Mouse (Mus musculus): ENCODE results near the gene Tmem132e. TPM values are rescaled to one million over a fixed set of nuclear protein-coding genes. Genes with fewer than 3 reads are reported as not detected.

The Tmem132e gene
- total RNA-seq, 2 experiments from 2014 or later, result 19.2 to 23.7 TPM

DNA sequence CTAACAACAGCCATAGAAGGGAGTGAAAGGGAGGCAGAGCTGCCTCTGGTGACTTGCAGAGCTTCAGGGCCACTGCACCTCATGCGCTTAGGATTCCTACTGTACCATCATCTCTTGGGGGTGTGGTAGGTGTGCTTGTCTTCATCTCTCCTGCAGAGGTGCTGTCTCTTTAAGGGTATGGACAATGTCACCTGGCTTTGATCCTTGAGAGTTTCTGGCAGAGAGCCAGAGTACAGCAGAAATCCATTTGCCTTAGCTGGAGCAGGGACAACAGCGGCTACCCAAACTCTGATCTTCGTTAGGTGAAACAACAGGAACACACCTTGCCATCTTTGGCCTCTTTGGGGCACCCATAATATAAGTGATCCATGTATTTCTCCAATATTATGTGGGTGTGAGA is 92.2 kb downstream of the Tmem132e start:
- no peak for TF ChIP-seq CTCF (IDR thresholded peaks at IDR 0.05)
- H3K4me3 ChIP-seq, result no peak overlapping the region
- intact Hi-C loops (cut with DNase I), result no loop called here
- H3K27ac ChIP-seq, result no peak overlapping the region
- no peak for DNase-seq (ENCODE audit: extremely low spot score in 1 of 2, low spot score in 2 of 2)

DNA sequence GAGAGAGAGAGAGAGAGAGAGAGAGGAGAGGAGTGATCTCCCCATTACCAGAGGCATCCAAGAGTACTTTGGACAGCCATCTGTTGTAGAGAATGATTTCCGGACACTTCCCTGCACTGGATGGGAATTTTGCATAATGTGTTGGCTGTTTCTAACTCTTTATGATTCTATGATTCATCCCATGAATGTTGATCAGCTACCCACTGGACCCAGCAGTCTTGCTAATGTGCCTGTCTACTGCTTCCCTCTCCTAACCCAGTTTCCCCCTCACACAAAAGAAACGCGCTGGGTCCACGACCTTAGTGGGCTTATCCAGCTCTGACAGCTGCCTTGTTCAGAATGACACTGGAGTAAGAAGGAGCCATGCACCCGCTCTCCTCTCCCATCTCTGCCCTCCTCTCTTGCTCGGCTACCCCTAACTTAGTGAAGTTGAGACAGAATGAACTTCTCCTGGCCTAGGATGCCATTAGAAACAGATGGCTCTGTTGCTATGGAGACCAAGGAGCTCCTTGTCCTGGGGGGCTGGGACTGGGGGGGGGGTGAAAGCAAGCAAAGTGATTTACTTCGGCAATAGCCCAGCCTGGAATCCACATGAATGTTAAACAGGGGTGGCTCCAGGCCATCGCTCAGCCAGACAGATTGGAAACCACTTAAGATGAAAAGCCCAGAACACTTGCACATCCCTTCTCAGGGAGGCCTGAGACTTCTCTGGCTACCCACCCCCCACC is 98.8 kb downstream of the Tmem132e start:
- no peak for TF ChIP-seq CTCF (IDR thresholded peaks at IDR 0.05)
- no peak overlapping the region for H3K4me3 ChIP-seq
- intact Hi-C loops (cut with DNase I), result no loop called here
- DNase-seq (ENCODE audit: extremely low spot score in 1 of 2, low spot score in 2 of 2), result no peak
- no peak overlapping the region for H3K27ac ChIP-seq

DNA sequence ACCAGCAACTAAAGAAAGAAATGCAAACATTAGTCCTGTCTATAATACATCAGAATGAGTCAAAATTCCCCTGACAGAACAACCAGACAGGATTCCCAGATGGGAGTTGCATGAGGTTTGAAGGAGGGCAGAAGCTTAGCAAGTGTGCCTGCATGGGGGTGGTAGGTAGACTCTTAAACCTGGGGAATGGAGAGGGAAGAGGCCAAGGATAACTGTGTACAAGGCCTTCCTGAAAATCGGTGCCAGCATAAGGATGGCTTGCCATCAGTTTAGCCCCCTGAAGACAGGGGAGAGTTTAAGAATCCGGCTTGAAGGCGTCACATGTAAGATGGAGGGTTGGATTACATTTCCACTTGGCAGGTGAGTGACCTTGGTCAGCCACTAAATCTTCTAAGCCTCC is 102.2 kb downstream of the Tmem132e start:
- DNase-seq (ENCODE audit: extremely low spot score in 1 of 2, low spot score in 2 of 2), result no peak
- no peak overlapping the region for H3K27ac ChIP-seq
- intact Hi-C loops (cut with DNase I), result no loop called here
- no peak overlapping the region for H3K4me3 ChIP-seq
- TF ChIP-seq CTCF (IDR thresholded peaks at IDR 0.05), result no peak

Other genes with a start within 250 kb of the Tmem132e start
- not detected for gene Ccl1, start 83.2 kb upstream of the Tmem132e start, total RNA-seq (2021)